Mouse (Mus musculus): ENCODE results near the gene Dnah11. TPM values are rescaled to one million over a fixed set of nuclear protein-coding genes. Genes with fewer than 3 reads are reported as not detected.
A peak's percentile ranks its signal among the peaks of the same experiment; 100 is the strongest.
"Not testable (repeated sequence)": the region's sequence is repeated elsewhere in the genome, so short reads cannot be mapped to it uniquely, and the experiment has no call there.

Dnah11 gene
- polyA plus RNA-seq, 1 experiment = 1.2 TPM

GRCm38 (mm10) chr12:117903671-117904070 is 295.2 kb downstream of the Dnah11 start:
- H3K27me3 ChIP-seq (replicated peaks; ENCODE audit: control insufficient read depth, insufficient read depth, low read length) = no peaks in the 10 kb centered on the region
- no peaks in the 10 kb centered on the region for H3K4me1 ChIP-seq (ENCODE audit: control insufficient read depth, insufficient read depth, low read length)
- no peak for TF ChIP-seq POLR2A (IDR thresholded peaks at IDR 0.05; ENCODE audit: low read depth, low read length)
- no peak for TF ChIP-seq CTCF (conservative IDR thresholded peaks at IDR 0.05; ENCODE audit: insufficient read depth, insufficient read length, low read depth, low read length)
- no peak overlapping the region for H3K4me3 ChIP-seq (ENCODE audit: insufficient read depth, low read depth, low read length)
- H3K36me3 ChIP-seq (ENCODE audit: control insufficient read depth, insufficient read depth, low read length) = no peaks in the 10 kb centered on the region
- DNase-seq = no peak
- H3K27ac ChIP-seq (ENCODE audit: insufficient read depth, low read depth, low read length) = no peak overlapping the region
- WGBS = 88% methylated on average over 8 of the region's 8 CpGs

GRCm38 (mm10) chr12:117901352-117901751 is 297.5 kb downstream of the Dnah11 start:
- H3K36me3 ChIP-seq (ENCODE audit: control insufficient read depth, insufficient read depth, low read length); DNase-seq; H3K27me3 ChIP-seq (replicated peaks; ENCODE audit: control insufficient read depth, insufficient read depth, low read length); H3K4me3 ChIP-seq (ENCODE audit: insufficient read depth, low read depth, low read length); H3K27ac ChIP-seq (ENCODE audit: insufficient read depth, low read depth, low read length); H3K4me1 ChIP-seq (ENCODE audit: control insufficient read depth, insufficient read depth, low read length): not testable (repeated sequence)
- whole genome bisulfite sequencing = 68% methylated on average over 2 of the region's 4 CpGs

DNA sequence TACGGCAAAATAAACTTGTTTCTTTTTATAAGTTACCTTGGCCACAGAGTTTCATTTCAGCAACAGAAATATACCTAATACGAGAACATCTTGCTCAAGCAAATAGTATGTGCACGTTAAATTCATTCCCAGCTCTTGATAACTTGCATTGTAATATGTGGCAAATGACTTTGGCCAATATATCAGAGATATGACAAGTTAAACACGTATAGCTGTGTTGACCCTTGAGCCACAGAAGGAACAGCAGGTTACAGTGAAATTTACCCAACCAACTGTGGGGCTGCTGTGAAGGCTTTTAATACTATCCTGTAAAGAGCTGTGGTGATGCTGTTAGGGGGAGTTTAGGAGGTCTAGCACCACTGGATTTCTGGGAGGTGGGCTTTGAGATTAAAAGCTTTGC is 298.0 kb downstream of the Dnah11 start:
- WGBS = 88% methylated on average over 1 of the region's 4 CpGs
- H3K4me3 ChIP-seq (ENCODE audit: insufficient read depth, low read depth, low read length) = not testable (repeated sequence)

GRCm38 (mm10) chr12:117887422-117887821 is 311.4 kb downstream of the Dnah11 start:
- H3K36me3 ChIP-seq (ENCODE audit: control insufficient read depth, insufficient read depth, low read length) = no peaks in the 10 kb centered on the region
- DNase-seq = no peak
- no peaks in the 10 kb centered on the region for H3K27me3 ChIP-seq (replicated peaks; ENCODE audit: control insufficient read depth, insufficient read depth, low read length)
- H3K4me3 ChIP-seq (ENCODE audit: insufficient read depth, low read depth, low read length) = no peak overlapping the region
- no peak overlapping the region for H3K27ac ChIP-seq (ENCODE audit: insufficient read depth, low read depth, low read length)
- TF ChIP-seq CTCF (conservative IDR thresholded peaks at IDR 0.05; ENCODE audit: insufficient read depth, insufficient read length, low read depth, low read length) (no peak), POLR2A (IDR thresholded peaks at IDR 0.05; ENCODE audit: low read depth, low read length) (no peak)
- no peaks in the 10 kb centered on the region for H3K4me1 ChIP-seq (ENCODE audit: control insufficient read depth, insufficient read depth, low read length)
- WGBS = 82% methylated on average over 3 of the region's 3 CpGs

More for the DNA sequence above, 298.0 kb downstream of the Dnah11 start:
- H3K27me3 ChIP-seq (replicated peaks; ENCODE audit: control insufficient read depth, insufficient read depth, low read length); H3K36me3 ChIP-seq (ENCODE audit: control insufficient read depth, insufficient read depth, low read length); H3K27ac ChIP-seq (ENCODE audit: insufficient read depth, low read depth, low read length); DNase-seq; H3K4me1 ChIP-seq (ENCODE audit: control insufficient read depth, insufficient read depth, low read length): not testable (repeated sequence)

DNA sequence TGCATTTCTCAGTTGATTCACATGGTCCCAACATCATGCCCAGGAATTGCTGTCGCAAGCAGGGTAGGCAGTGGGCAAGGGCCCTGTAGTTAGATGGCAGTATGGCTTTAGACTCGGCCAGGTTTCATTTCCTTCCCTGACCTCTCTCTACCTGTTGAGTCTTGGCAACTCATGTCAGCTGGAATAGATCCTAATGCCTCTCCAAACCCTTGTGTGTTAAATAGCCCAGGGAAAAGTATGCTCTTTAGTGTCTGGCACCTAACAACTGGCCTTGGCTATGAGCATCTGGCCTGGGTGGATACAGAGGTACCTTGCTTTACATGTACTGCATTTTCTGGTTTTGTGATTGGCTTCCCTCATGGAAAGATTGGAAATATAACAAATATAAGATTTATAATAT is 314.2 kb downstream of the Dnah11 start:
- no peak for TF ChIP-seq CTCF (conservative IDR thresholded peaks at IDR 0.05; ENCODE audit: insufficient read depth, insufficient read length, low read depth, low read length)
- Histone ChIP-seq H3K27ac (ENCODE audit: insufficient read depth, low read depth, low read length) (no peak overlapping the region), H3K4me3 (ENCODE audit: insufficient read depth, low read depth, low read length) (no peak overlapping the region), H3K36me3 (ENCODE audit: control insufficient read depth, insufficient read depth, low read length) (no peaks in the 10 kb centered on the region), H3K27me3 (replicated peaks; ENCODE audit: control insufficient read depth, insufficient read depth, low read length) (no peaks in the 10 kb centered on the region), H3K4me1 (ENCODE audit: control insufficient read depth, insufficient read depth, low read length) (no peaks in the 10 kb centered on the region)
- 66% methylated on average over 2 of the region's 2 CpGs for WGBS
- DNase-seq = peak; percentile 46

DNA sequence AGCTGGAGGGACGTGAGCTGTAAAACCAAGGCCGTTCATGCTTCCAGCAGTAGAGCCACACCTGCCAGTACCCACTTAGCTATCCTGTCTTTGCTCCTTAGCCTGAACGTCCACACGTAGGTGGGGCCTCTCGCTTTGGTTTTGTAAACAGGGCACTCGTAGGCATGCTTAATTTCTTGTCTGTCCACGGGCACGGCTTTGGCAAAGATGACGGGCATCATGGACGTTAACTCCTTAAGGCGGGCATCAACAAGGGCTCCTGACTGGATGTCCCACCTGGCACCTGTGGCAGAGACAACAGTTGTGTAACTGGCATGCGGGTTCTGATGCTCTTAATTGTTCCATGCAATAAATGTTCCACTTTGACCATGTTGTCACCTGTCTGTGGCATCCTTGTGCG is 320.5 kb downstream of the Dnah11 start:
- Histone ChIP-seq H3K36me3 (ENCODE audit: control insufficient read depth, insufficient read depth, low read length) (no peaks in the 10 kb centered on the region), H3K4me3 (ENCODE audit: insufficient read depth, low read depth, low read length) (no peak overlapping the region), H3K27me3 (replicated peaks; ENCODE audit: control insufficient read depth, insufficient read depth, low read length) (no peaks in the 10 kb centered on the region), H3K4me1 (ENCODE audit: control insufficient read depth, insufficient read depth, low read length) (no peaks in the 10 kb centered on the region), H3K27ac (ENCODE audit: insufficient read depth, low read depth, low read length) (no peak overlapping the region)
- TF ChIP-seq CTCF (conservative IDR thresholded peaks at IDR 0.05; ENCODE audit: insufficient read depth, insufficient read length, low read depth, low read length) (no peak), POLR2A (IDR thresholded peaks at IDR 0.05; ENCODE audit: low read depth, low read length) (no peak)
- no peak for DNase-seq
- WGBS = 94% methylated on average over 13 of the region's 13 CpGs

- Histone ChIP-seq H3K4me1 (ENCODE audit: control insufficient read depth, insufficient read depth, low read length) (0 out of 2 replicates have a peak, but pooled peaks cover under 1% of the 10 kb centered on the region), H3K36me3 (ENCODE audit: control insufficient read depth, insufficient read depth, low read length) (no peaks in the 10 kb centered on the region), H3K27ac (ENCODE audit: insufficient read depth, low read depth, low read length) (no peak overlapping the region), H3K4me3 (ENCODE audit: insufficient read depth, low read depth, low read length) (no peak overlapping the region), H3K27me3 (replicated peaks; ENCODE audit: control insufficient read depth, insufficient read depth, low read length) (no peaks in the 10 kb centered on the region)
- TF ChIP-seq CTCF (conservative IDR thresholded peaks at IDR 0.05; ENCODE audit: insufficient read depth, insufficient read length, low read depth, low read length) = no peak
- TF ChIP-seq POLR2A (IDR thresholded peaks at IDR 0.05; ENCODE audit: low read depth, low read length) = no peak
- DNase-seq = no peak
- 55% methylated on average over 5 of the region's 5 CpGs for WGBS
Measured at GRCm38 (mm10) chr12:117872265-117872664, 326.6 kb downstream of the Dnah11 start.
